Mouse (Mus musculus) liver, postnatal 0 days (tissue): ENCODE data around the gene Ift122. TPM values are rescaled to one million over a fixed set of nuclear protein-coding genes. Genes with fewer than 3 reads are reported as not detected.
"Not testable (repeated sequence)": the region's sequence is repeated elsewhere in the genome, so short reads cannot be mapped to it uniquely, and the experiment has no call there.

Experiments used
- ATAC-seq: fragments of 200-750 bp; cut with Nextera tagmentation; 2 replicates; pipeline ENCODE4 v1.8.0; 2017; ENCODE audit warnings: mild to moderate bottlenecking, moderate library complexity
- DNase-seq: peaks from one replicate; pipeline ENCODE4 v3.0.0-alpha.2; 2016
- H3K27ac ChIP-seq: fragments of 300-500 bp; sonication (generic); 2 replicates; pipeline ENCODE4 v1.5.1; 2014; ENCODE audit warnings: antibody characterized with exemption, moderate library complexity, mild to moderate bottlenecking, low read depth
- H3K27me3 ChIP-seq: fragments of 300-500 bp; sonication (generic); 2 replicates; pipeline ENCODE4 v1.6.1; 2014; ENCODE audit warnings: low read length, control low read depth, mixed read lengths; ENCODE audit not compliant: insufficient read depth
- H3K36me3 ChIP-seq: fragments of 300-500 bp; sonication (generic); replicated peaks from 2 replicates; pipeline ENCODE4 v1.6.1; 2014; ENCODE audit warnings: mild to moderate bottlenecking, control low read depth, low read length, moderate library complexity, mixed read lengths; ENCODE audit not compliant: insufficient read depth
- H3K4me1 ChIP-seq: fragments of 300-500 bp; sonication (generic); 2 replicates; pipeline ENCODE4 v1.6.1; 2014; ENCODE audit warnings: antibody characterized with exemption, mild to moderate bottlenecking, control low read depth; ENCODE audit not compliant: insufficient read depth
- H3K4me2 ChIP-seq: fragments of 300-500 bp; sonication (generic); 2 replicates; pipeline ENCODE4 v1.6.1; 2014; ENCODE audit warnings: low read depth, mild to moderate bottlenecking, low read length, moderate library complexity, mixed read lengths
- H3K4me3 ChIP-seq: fragments of 300-500 bp; sonication (generic); 2 replicates; pipeline ENCODE4 v1.5.1; 2014; ENCODE audit warnings: low read depth, low read length
- H3K9ac ChIP-seq: fragments of 300-500 bp; sonication (generic); replicated peaks from 2 replicates; pipeline ENCODE4 v1.6.1; 2014; ENCODE audit warnings: mild to moderate bottlenecking, moderate library complexity
- H3K9me3 ChIP-seq: fragments of 300-500 bp; sonication (generic); 2 replicates; pipeline ENCODE4 v1.6.1; 2016; ENCODE audit warnings: mild to moderate bottlenecking, control low read depth, low read length, mixed read lengths
- CTCF ChIP-seq: sonication (generic); IDR thresholded peaks from 2 replicates; pipeline ENCODE4 v1.5.1; 2016; ENCODE audit warnings: antibody characterized with exemption, low read depth
- EP300 ChIP-seq: IDR thresholded peaks from 2 replicates; pipeline ENCODE4 v1.6.1; 2016; ENCODE audit warnings: antibody characterized with exemption, low read depth, mild to moderate bottlenecking
- WGBS: fragments of 180-500 bp; shearing (Covaris S2); extraction: QIAGEN DNeasy Blood & Tissue Kit; methylation state at CpG from one replicate; pipeline ENCODE4 v1.1.7; 2014; ENCODE audit not compliant: insufficient replicate concordance; 5-methylcytosine and 5-hydroxymethylcytosine counted together
- polyA plus RNA-seq: library from polyadenylated mRNA; unstranded; fragments of >200 nt; fragmentation: Nextera tagmentation; extraction: Ambion mirVana; gene quantifications from 2 replicates; pipeline ENCODE4 v1.2.1, GENCODE M21; 2015

The Ift122 gene
- polyA plus RNA-seq, 1 experiment from 2014 or later = 1.6 TPM

DNA sequence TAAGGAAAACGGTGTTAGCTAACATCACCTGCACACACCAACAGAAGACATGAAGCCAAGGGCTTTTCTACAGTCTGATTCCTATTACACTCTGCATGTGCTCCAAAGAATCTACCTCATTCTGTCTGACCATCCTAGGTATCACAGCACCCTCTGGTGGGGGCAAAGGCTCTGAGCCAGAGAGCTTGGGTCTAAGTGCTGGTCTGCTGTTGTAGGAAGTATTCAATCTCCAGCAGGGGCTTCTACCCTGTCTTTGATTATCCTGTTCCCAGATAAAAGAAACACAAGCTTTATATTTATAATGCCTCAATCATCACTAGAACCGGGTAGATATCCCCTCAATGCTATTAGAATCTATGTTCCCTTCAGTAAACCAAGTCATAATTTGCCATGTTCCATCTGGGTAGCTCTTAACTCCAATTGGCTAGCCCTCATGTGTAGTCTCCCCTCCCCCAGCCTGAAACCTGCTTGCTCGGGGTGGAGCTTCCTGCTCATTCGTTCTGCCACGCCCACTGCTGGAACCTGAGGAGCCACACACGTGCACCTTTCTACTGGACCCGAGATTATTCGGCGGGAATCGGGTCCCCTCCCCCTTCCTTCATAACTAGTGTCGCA is 29.3 kb upstream of the Ift122 start:
- 1% methylated on average over 5 of the region's 11 CpGs for WGBS

DNA sequence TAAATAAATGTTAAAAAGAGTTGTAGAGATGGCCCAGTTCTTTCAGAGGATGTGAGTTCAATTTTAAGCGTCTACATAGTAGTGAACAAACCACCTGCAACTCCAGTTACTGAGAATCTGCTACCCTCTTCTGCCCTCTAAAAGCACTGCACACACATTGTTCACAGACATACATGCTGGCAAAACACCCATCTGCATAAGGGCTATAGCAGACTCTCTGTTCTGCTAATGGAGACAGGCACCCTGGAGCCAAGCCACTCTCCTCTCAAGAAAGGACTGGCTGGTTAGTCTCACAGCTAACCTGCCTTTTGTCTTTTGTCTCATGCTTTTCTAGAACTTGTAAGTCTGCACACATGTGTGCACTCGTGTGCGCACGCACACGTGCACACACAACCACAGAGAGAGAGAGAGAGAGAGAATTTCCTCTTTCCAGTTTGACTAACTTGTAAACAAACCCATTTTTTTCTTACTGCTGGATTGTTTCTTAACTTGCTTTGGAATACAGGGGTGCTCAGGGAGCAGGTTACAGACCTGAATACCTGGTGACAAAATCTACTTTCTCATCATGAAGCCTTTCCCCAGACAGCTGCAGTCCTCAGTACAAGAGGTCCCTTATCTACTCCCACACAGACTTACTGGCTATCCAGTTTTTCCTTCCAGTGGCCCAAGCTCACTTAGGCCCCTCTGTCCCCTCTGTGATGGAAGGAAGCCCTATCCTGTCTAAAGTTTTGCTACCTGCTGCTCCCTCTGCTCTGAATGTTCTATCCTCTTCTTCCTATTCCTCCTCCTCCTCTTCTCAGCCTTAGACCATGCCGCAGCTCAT is 22.3 kb upstream of the Ift122 start:
- WGBS = 63% methylated on average over 6 of the region's 6 CpGs

More for the DNA sequence above, 29.3 kb upstream of the Ift122 start:
- DNase-seq (peak; percentile 84), ATAC-seq (peak; percentile 97)
- H3K27me3 ChIP-seq, H3K9me3 ChIP-seq, H3K9ac ChIP-seq, H3K36me3 ChIP-seq: not testable (repeated sequence)
- peak overlapping the region; percentile 57 for H3K4me2 ChIP-seq
- peak; percentile 85 for TF ChIP-seq CTCF
- H3K4me3 ChIP-seq = peak overlapping the region; percentile 22; the same call in 1 of the 2 replicates
- H3K4me1 ChIP-seq = peaks cover 17% of the 10 kb centered on the region; the same call in 1 of the 2 replicates
- H3K27ac ChIP-seq = 0 out of 2 replicates have a peak overlapping the region, but pooled peaks have one; percentile 8

DNA sequence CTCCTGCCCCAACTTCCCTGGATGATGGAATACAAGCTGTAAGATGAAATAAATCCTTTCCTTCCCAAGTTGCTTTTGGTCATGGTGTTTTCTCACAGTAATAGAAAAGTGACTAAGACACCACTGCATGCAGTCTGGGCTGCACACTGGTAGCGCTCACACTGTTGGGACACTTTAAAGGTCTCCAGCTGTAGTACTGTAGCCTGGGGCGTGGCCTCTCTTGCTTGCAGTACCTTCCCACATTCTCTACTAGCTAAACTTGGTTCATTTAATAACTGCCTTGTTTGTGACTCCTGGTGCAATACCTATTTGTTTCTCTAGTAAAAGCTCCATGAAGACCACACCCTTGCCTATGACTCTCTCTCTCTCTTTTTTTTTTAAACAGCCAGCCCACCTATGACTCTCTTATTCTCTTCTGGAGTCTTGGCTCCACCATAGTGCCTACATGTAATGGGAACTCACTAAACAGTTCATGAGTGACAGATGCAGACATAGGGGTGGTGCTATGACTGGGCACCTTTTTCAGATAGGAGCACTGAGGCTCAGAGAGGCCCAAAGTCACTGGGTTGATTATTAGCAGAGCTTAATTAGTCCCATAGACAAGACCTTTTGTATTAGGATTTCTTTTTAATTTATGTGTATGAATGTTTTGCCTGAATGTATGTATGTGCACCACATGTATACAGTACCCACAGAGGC is 21.0 kb upstream of the Ift122 start:
- no peak for ATAC-seq
- Histone ChIP-seq H3K9ac (no peak overlapping the region), H3K9me3 (no peaks in the 10 kb centered on the region), H3K36me3 (no peaks in the 10 kb centered on the region), H3K4me3 (no peak overlapping the region), H3K4me1 (no peaks in the 10 kb centered on the region), H3K4me2 (no peak overlapping the region), H3K27ac (no peak overlapping the region), H3K27me3 (no peaks in the 10 kb centered on the region)
- 75% methylated on average over 2 of the region's 2 CpGs for WGBS
- DNase-seq = no peak
- TF ChIP-seq CTCF = no peak
- TF ChIP-seq EP300 = no peak

More for the DNA sequence above, 22.3 kb upstream of the Ift122 start:
- H3K9me3 ChIP-seq = no peaks in the 10 kb centered on the region
- no peak overlapping the region for H3K9ac ChIP-seq
- ATAC-seq = peak; percentile 31; the same call in 1 of the 2 replicates
- H3K27me3 ChIP-seq = no peaks in the 10 kb centered on the region
- H3K36me3 ChIP-seq = no peaks in the 10 kb centered on the region
- H3K4me3 ChIP-seq = no peak overlapping the region
- no peak overlapping the region for H3K4me2 ChIP-seq
- peak overlapping the region; percentile 39; the same call in 1 of the 2 replicates for H3K27ac ChIP-seq
- H3K4me1 ChIP-seq = no peaks in the 10 kb centered on the region
- no peak for DNase-seq
- TF ChIP-seq CTCF (0 out of 2 replicates have a peak, but pooled peaks have one; percentile 19), EP300 (no peak)

DNA sequence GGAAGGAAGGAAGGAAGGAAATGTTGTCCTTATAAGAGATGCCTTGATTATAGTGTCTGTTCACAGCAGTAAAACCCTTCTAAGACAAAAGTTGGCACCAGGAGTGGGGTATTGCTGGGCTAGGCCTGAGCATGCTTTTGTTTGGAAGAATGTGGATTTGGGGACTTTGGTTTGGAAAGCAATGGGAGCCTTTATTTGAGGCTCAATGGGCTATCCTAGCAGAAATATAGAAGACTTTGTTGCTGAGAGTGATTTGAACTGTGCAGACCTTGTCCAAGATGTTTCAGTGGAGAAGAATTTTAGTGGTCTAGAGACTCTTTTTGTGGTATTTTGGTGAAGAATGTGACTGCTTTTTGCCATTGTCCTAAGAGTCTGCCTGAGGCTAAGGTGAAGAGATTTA is 19.4 kb upstream of the Ift122 start:
- no peak overlapping the region for H3K4me2 ChIP-seq
- H3K36me3 ChIP-seq = no peaks in the 10 kb centered on the region
- TF ChIP-seq EP300 (no peak), CTCF (no peak)
- no peaks in the 10 kb centered on the region for H3K9me3 ChIP-seq
- H3K9ac ChIP-seq = no peak overlapping the region
- no peak for DNase-seq
- H3K4me1 ChIP-seq = peaks cover 8% of the 10 kb centered on the region; the same call in 1 of the 2 replicates
- no peaks in the 10 kb centered on the region for H3K27me3 ChIP-seq
- H3K4me3 ChIP-seq = no peak overlapping the region
- H3K27ac ChIP-seq = no peak overlapping the region
- no peak for ATAC-seq

DNA sequence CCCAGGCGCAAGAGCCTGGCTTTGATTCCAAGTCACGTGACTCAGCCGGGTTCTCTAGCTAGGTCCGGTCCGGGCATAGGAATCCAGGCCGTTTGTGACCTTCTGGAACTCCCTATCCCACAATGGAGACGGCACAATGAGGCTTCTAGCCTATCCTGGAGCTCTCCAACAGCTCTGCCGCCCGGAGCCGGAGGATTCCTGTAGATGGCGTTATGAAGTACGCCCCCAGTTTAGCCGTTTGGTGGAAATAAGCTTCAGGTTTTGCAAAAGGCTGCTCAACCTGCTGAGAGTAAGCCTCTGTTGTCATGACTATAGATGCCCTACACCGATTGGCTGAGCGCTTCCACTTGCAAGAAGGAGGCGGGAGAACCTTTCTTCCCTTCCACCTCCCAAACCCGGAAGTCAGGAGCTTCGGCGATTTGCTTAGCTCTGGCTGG is 15.1 kb upstream of the Ift122 start, which contains the start of gene Efcab12:
Efcab12 (minus strand) TSS at position 252 of the 437 bp plus-strand sequence.
- Histone ChIP-seq H3K9ac (no peak within 1 kb of the TSS), H3K9me3 (no peaks in the 10 kb centered on the region), H3K4me2 (peak within 1 kb of the TSS; percentile 66), H3K4me1 (peaks cover 11% of the 10 kb centered on the region; the same call in 1 of the 2 replicates), H3K4me3 (peak within 1 kb of the TSS; percentile 11), H3K27me3 (no peaks in the 10 kb centered on the region), H3K27ac (no peak within 1 kb of the TSS), H3K36me3 (peaks cover 10% of the 10 kb centered on the region)
- peak; percentile 65 for DNase-seq
- TF ChIP-seq EP300 (no peak), CTCF (0 out of 2 replicates have a peak, but pooled peaks have one; percentile 1)
- 3% methylated on average over 19 of the region's 19 CpGs for WGBS
- peak; percentile 91 for ATAC-seq
